Mouse (Mus musculus): ENCODE measurements around the gene Cacng7. TPM values are rescaled to one million over a fixed set of nuclear protein-coding genes. Genes with fewer than 3 reads are reported as not detected.

The Cacng7 gene
- total and polyA plus RNA-seq, 3 experiments = 0.04 to 0.11 TPM; not detected in 1

DNA sequence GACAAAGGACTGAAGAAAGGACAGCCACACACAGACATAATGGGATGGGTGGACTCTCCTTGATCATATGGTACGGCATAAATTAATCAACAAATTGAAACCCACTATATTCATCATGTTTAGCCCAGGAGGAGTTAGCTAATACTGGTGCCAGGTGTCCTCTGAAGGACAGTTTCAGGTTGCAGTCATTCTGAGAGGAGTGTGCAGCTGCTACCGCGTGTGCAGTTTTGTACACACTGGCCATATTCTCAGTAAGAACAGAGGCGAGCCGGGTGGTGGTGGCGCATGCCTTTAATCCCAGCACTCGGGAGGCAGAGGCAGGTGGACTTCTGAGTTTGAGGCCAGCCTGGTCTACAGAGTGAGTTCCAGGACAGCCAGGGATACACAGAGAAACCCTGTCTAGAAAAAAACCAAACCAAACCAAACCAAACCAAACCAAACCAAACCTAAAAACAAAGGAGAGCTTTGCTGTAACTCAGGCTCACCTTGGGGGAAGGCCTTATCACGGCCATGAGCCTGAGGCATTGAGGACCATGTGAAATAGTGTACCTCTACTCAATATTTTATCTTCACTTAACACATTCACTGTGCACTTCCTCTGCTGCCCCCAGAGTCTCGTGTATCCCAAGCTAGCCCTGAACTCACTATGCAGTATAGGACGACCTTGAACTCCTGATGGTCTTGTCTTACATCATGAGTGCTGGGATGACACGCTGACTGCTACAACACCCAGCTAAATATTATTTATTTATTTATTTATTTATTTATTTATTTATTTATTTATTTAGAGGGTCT is 49.5 kb upstream of the Cacng7 start:
- H3K36me3 ChIP-seq (ENCODE audit: control insufficient read depth in 1 of 2, insufficient read depth in 2 of 2, low read length in 2 of 2) = peaks cover 0 to 18% of the 10 kb centered on the region in 2 experiments; a peak in 2 of 4 replicates
- no peak for TF ChIP-seq TBP (IDR thresholded peaks at IDR 0.05; ENCODE audit: low read depth, low read length)
- no peak for TF ChIP-seq SIN3A (IDR thresholded peaks at IDR 0.05; ENCODE audit: low read length)
- TF ChIP-seq ZC3H11A (IDR thresholded peaks at IDR 0.05; ENCODE audit: low read depth, low read length) = no peak
- no peak for TF ChIP-seq CHD2 (IDR thresholded peaks at IDR 0.05; ENCODE audit: low read length)
- TF ChIP-seq JUND (IDR thresholded peaks at IDR 0.05; ENCODE audit: low read depth, low read length) = no peak
- no peak for TF ChIP-seq MAX (IDR thresholded peaks at IDR 0.05; ENCODE audit: low read length)
- no peak for TF ChIP-seq NELFE (IDR thresholded peaks at IDR 0.05; ENCODE audit: low read depth, low read length)
- TF ChIP-seq KAT2A (conservative IDR thresholded peaks at IDR 0.05; ENCODE audit: low read depth, low read length) = no peak
- TF ChIP-seq EP300 (IDR thresholded peaks at IDR 0.05; ENCODE audit: low read depth in 1 of 2, low read length in 2 of 2) = peak; percentile 26 to 40; a peak in 2 of 4 replicates
- no peak for TF ChIP-seq GABPA (IDR thresholded peaks at IDR 0.05; ENCODE audit: low read depth, low read length)
- TF ChIP-seq POLR2AphosphoS2 (IDR thresholded peaks at IDR 0.05; ENCODE audit: low read length) = no peak
- TF ChIP-seq MXI1 (IDR thresholded peaks at IDR 0.05; ENCODE audit: low read depth, low read length) = no peak
- TF ChIP-seq USF2 (IDR thresholded peaks at IDR 0.05; ENCODE audit: borderline replicate concordance in 1 of 2, insufficient read depth in 1 of 2, low read depth in 1 of 2, low read length in 2 of 2) = no peak
- TF ChIP-seq MAFK (IDR thresholded peaks at IDR 0.05; ENCODE audit: borderline replicate concordance, low read depth, low read length) = no peak
- TF ChIP-seq ZMIZ1 (IDR thresholded peaks at IDR 0.05; ENCODE audit: low read depth, low read length) = no peak
- TF ChIP-seq ETS1 (IDR thresholded peaks at IDR 0.05; ENCODE audit: low read depth, low read length) = no peak
- no peak for TF ChIP-seq MAZ (IDR thresholded peaks at IDR 0.05; ENCODE audit: low read depth, low read length)
- no peak for TF ChIP-seq CHD1 (IDR thresholded peaks at IDR 0.05; ENCODE audit: low read depth, low read length)
- no peak for TF ChIP-seq RAD21 (IDR thresholded peaks at IDR 0.05; ENCODE audit: low read depth, low read length)
- no peak for TF ChIP-seq USF1 (IDR thresholded peaks at IDR 0.05; ENCODE audit: low read depth, low read length)
- peak; percentile 50; the same call in 1 of the 2 replicates for TF ChIP-seq TCF12 (IDR thresholded peaks at IDR 0.05; ENCODE audit: low read depth, low read length)
- no peak for TF ChIP-seq UBTF (IDR thresholded peaks at IDR 0.05; ENCODE audit: borderline replicate concordance, insufficient read depth, low read depth, low read length)
- TF ChIP-seq GATA1 (IDR thresholded peaks at IDR 0.05; ENCODE audit: low read depth, low read length) = peak; percentile 58
- no peak for TF ChIP-seq RCOR1 (IDR thresholded peaks at IDR 0.05; ENCODE audit: low read depth, low read length)
- no peak for TF ChIP-seq CTCF (IDR thresholded peaks at IDR 0.05 in 2 of 3, conservative IDR thresholded peaks at IDR 0.05 in 1 of 3; ENCODE audit: control insufficient read depth in 1 of 3, insufficient read depth in 1 of 3, low read depth in 2 of 3, low read length in 3 of 3, poor library complexity in 1 of 3, severe bottlenecking in 1 of 3)
- no peak for TF ChIP-seq ZKSCAN1 (IDR thresholded peaks at IDR 0.05; ENCODE audit: low read depth, low read length)
- no peak for TF ChIP-seq MYB (IDR thresholded peaks at IDR 0.05; ENCODE audit: low read depth, low read length)
- 0 out of 2 replicates have a peak, but pooled peaks have one; percentile 23 for TF ChIP-seq MYC (IDR thresholded peaks at IDR 0.05; ENCODE audit: low read depth, low read length)
- TF ChIP-seq SMC3 (IDR thresholded peaks at IDR 0.05; ENCODE audit: low read depth, low read length) = no peak
- no peak for TF ChIP-seq ELF1 (IDR thresholded peaks at IDR 0.05; ENCODE audit: low read depth, low read length)
- TF ChIP-seq NRF1 (IDR thresholded peaks at IDR 0.05; ENCODE audit: insufficient read depth, low read depth, low read length, poor library complexity, severe bottlenecking) = no peak
- no peak for TF ChIP-seq E2F4 (IDR thresholded peaks at IDR 0.05; ENCODE audit: borderline replicate concordance, low read depth, low read length)
- TF ChIP-seq TAL1 (IDR thresholded peaks at IDR 0.05; ENCODE audit: low read length) = peak; percentile 82
- TF ChIP-seq POLR2A (IDR thresholded peaks at IDR 0.05; ENCODE audit: control insufficient read depth in 1 of 2, insufficient read depth in 1 of 2, low read depth in 1 of 2, low read length in 2 of 2, poor library complexity in 1 of 2) = no peak
- TF ChIP-seq BHLHE40 (IDR thresholded peaks at IDR 0.05; ENCODE audit: borderline replicate concordance, low read depth, low read length) = peak; percentile 63; the same call in 1 of the 2 replicates
- H3K9me3 ChIP-seq (replicated peaks; ENCODE audit: insufficient read depth, low read length) = no peaks in the 10 kb centered on the region
- H3K9ac ChIP-seq (ENCODE audit: control insufficient read depth, low read depth, low read length, poor library complexity, severe bottlenecking) = no peak overlapping the region
- no peaks in the 10 kb centered on the region for H3K27me3 ChIP-seq (ENCODE audit: control insufficient read depth in 1 of 2, insufficient read depth in 2 of 2, low read length in 2 of 2)
- peaks cover 0 to 21% of the 10 kb centered on the region in 2 experiments; a peak in 3 of 4 replicates for H3K4me1 ChIP-seq (ENCODE audit: control insufficient read depth in 1 of 2, insufficient read depth in 2 of 2, low read length in 2 of 2)
- DNase-seq (ENCODE audit: low read depth, low spot score) = peak; percentile 64
- H3K79me2 ChIP-seq (ENCODE audit: control insufficient read depth, insufficient read depth, low read length, poor library complexity) = no peaks in the 10 kb centered on the region
- no peak overlapping the region for H3K27ac ChIP-seq (ENCODE audit: control insufficient read depth, low read depth, low read length)
- H3K4me3 ChIP-seq (ENCODE audit: control insufficient read depth in 1 of 2, insufficient read depth in 1 of 2, low read depth in 2 of 2, low read length in 2 of 2) = no peak overlapping the region

All from MEL (cell line).